Mouse (Mus musculus) lung, postnatal 0 days (tissue): Measurements from ENCODE around the gene Adgrf1.

ENCODE experiments used
- CTCF ChIP-seq: IDR thresholded peaks from 2 replicates; pipeline ENCODE4 v1.5.1; 2016; ENCODE audit warnings: antibody characterized with exemption, mild to moderate bottlenecking
- EP300 ChIP-seq: IDR thresholded peaks from 2 replicates; pipeline ENCODE4 v1.6.1; 2016; ENCODE audit warnings: antibody characterized with exemption, mild to moderate bottlenecking, control low read depth

DNA sequence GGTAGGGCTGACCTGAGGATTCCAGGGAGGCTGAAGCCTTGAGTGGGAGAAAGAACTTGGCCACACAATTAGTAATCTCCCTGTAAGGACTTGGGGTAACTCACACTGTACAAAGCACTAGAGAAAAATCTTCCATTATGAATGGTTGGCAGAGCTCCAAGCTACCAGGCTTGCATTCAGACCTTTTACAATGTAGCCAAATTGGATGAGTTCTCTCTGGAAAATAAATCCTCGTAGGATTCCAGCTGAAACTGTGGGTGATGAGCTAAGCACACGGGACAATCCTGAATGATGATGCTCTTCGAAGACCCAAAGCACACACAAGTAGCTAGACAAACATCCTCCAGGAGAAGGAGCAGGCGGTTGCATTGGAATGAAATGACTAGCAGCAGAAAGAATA, 7.1 kb downstream of the Adgrf1 start:
- TF ChIP-seq EP300, result no peak
- TF ChIP-seq CTCF, result no peak
